Mouse (Mus musculus): Measurements from ENCODE around the gene Angel1.

DNA sequence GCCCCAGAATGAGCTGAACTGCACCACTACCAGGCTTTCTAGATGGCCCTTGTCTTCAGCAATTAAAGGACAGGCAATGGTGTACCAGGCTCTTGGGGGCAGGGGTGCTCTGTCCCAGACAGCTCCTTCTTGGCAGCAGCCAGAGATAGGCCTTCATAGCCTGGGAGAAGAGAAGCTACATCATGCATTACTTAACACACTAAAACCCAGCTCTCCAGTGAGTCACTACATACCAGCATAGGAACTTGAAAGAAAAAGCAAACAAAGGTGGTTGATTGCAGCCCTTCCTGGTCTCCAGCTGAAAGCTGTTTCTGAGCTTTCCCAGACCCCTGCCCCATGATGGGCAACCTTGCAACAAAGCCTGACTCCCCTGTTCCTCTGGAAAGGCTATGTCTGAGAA, 27.7 kb downstream of the Angel1 start:
- no peak for TF ChIP-seq CTCF (IDR thresholded peaks at IDR 0.05)
- TF ChIP-seq POLR2A (IDR thresholded peaks at IDR 0.05; ENCODE audit: insufficient read depth, low read depth, low read length) = no peak
- no peak for TF ChIP-seq EP300 (IDR thresholded peaks at IDR 0.05; ENCODE audit: insufficient read depth, low read depth, low read length)

Measured in heart, adult 2 months (tissue).